ENCODE assay signal across 11 mouse cellular contexts in genomic region chr6:100720882-100721721, GRCm38 (mm10). TPM values are rescaled to one million over a fixed set of nuclear protein-coding genes. Genes with fewer than 3 reads are reported as not detected.
DNase-seq lines count a peak whose midpoint lies in the region; ATAC-seq and TF ChIP-seq lines count a peak whose summit lies in the region.
"Had no signal": no experiment of that assay in that cellular context is flagged by ENCODE, and none has a peak within 500 bp of the region (broad histone marks: within the 10 kb centered on the region; RNA-seq: fewer than 3 reads in every experiment).

No protein-coding gene starts in this region.

- no peak overlapping the region for H3K9ac ChIP-seq in hindbrain, embryonic 12.5 days
- H3K9ac ChIP-seq in hindbrain, embryonic 11.5 days (ENCODE audit: low read depth, low read length): no peak overlapping the region
- no peak overlapping the region for H3K9ac ChIP-seq in midbrain, embryonic 13.5 days (replicated peaks)
- H3K9ac ChIP-seq in midbrain, postnatal 0 days (replicated peaks; ENCODE audit: low read length, poor library complexity, severe bottlenecking): no peak overlapping the region
- H3K9ac ChIP-seq in midbrain, embryonic 15.5 days: no peak overlapping the region
- H3K9ac ChIP-seq: liver, embryonic 14.5 days; midbrain, embryonic 12.5 days had no signal

- H3K4me2 ChIP-seq in hindbrain, embryonic 12.5 days (replicated peaks): no peak overlapping the region
- no peak overlapping the region for H3K4me2 ChIP-seq in hindbrain, embryonic 11.5 days (replicated peaks; ENCODE audit: low read depth, low read length)
- no peak overlapping the region; the same call in 1 of the 2 replicates for H3K4me2 ChIP-seq in midbrain, embryonic 13.5 days (replicated peaks)
- H3K4me2 ChIP-seq in midbrain, postnatal 0 days (ENCODE audit: low read depth, low read length, poor library complexity, severe bottlenecking): no peak overlapping the region
- H3K4me2 ChIP-seq in midbrain, embryonic 15.5 days: no peak overlapping the region
- H3K4me2 ChIP-seq: midbrain, embryonic 12.5 days had no signal

- H3K4me1 ChIP-seq in hindbrain, embryonic 12.5 days: peaks cover 3% of the 10 kb centered on the region
- no peaks in the 10 kb centered on the region for H3K4me1 ChIP-seq in hindbrain, embryonic 11.5 days (replicated peaks; ENCODE audit: control insufficient read depth, insufficient read depth, low read length)
- H3K4me1 ChIP-seq in midbrain, embryonic 13.5 days (replicated peaks): peaks cover 8% of the 10 kb centered on the region
- H3K4me1 ChIP-seq in midbrain, postnatal 0 days (ENCODE audit: insufficient read depth, low read length): no peaks in the 10 kb centered on the region
- peaks cover 8% of the 10 kb centered on the region for H3K4me1 ChIP-seq in embryonic fibroblast, embryonic 13.5 days (ENCODE audit: control insufficient read depth, insufficient read depth, low read length)
- no peaks in the 10 kb centered on the region for H3K4me1 ChIP-seq in midbrain, embryonic 15.5 days

- TF ChIP-seq CTCF in midbrain, postnatal 0 days (IDR thresholded peaks at IDR 0.05): no peak
- no peak for TF ChIP-seq CTCF in embryonic fibroblast, embryonic 13.5 days (IDR thresholded peaks at IDR 0.05; ENCODE audit: borderline replicate concordance, insufficient read depth, low read length)

- H3K27ac ChIP-seq in hindbrain, embryonic 12.5 days: no peak overlapping the region
- no peak overlapping the region for H3K27ac ChIP-seq in hindbrain, embryonic 11.5 days (ENCODE audit: low read depth, low read length)
- no peak overlapping the region for H3K27ac ChIP-seq in midbrain, embryonic 13.5 days
- H3K27ac ChIP-seq in midbrain, postnatal 0 days (ENCODE audit: low read depth, low read length): no peak overlapping the region
- H3K27ac ChIP-seq in embryonic fibroblast, embryonic 13.5 days (ENCODE audit: insufficient read depth, low read length): peak overlapping the region; percentile 64
- H3K27ac ChIP-seq in midbrain, embryonic 15.5 days: no peak overlapping the region
- H3K27ac ChIP-seq: liver, embryonic 14.5 days; midbrain, embryonic 12.5 days had no signal

- peaks cover 6% of the 10 kb centered on the region; the same call in 1 of the 2 replicates for H3K27me3 ChIP-seq in hindbrain, embryonic 12.5 days
- H3K27me3 ChIP-seq in hindbrain, embryonic 11.5 days (ENCODE audit: control insufficient read depth, insufficient read depth, low read length): no peaks in the 10 kb centered on the region
- H3K27me3 ChIP-seq in midbrain, embryonic 13.5 days: no peaks in the 10 kb centered on the region
- no peaks in the 10 kb centered on the region for H3K27me3 ChIP-seq in midbrain, postnatal 0 days (ENCODE audit: insufficient read depth, low read length)
- H3K27me3 ChIP-seq in midbrain, embryonic 15.5 days (replicated peaks): no peaks in the 10 kb centered on the region
- H3K27me3 ChIP-seq: midbrain, embryonic 12.5 days had no signal

- TF ChIP-seq POLR2A in embryonic fibroblast, embryonic 13.5 days (IDR thresholded peaks at IDR 0.05; ENCODE audit: low read depth, low read length): no peak

- no peak for DNase-seq in hindbrain, embryonic 11.5 days (ENCODE audit: low spot score)
- DNase-seq in midbrain, postnatal 0 days (ENCODE audit: low spot score): no peak
- DNase-seq in cerebellum, postnatal 36 days: no peak
- DNase-seq: cerebellum, adult 11 months; heart, postnatal 10 days had no signal

- no peak overlapping the region for H3K4me3 ChIP-seq in hindbrain, embryonic 12.5 days
- H3K4me3 ChIP-seq in hindbrain, embryonic 11.5 days (ENCODE audit: low read depth, low read length): no peak overlapping the region
- no peak overlapping the region for H3K4me3 ChIP-seq in midbrain, embryonic 13.5 days (replicated peaks)
- H3K4me3 ChIP-seq in midbrain, postnatal 0 days (ENCODE audit: low read depth, low read length): no peak overlapping the region
- no peak overlapping the region for H3K4me3 ChIP-seq in embryonic fibroblast, embryonic 13.5 days (ENCODE audit: insufficient read depth, low read length)
- H3K4me3 ChIP-seq in midbrain, embryonic 15.5 days: no peak overlapping the region
- H3K4me3 ChIP-seq: midbrain, embryonic 12.5 days had no signal

- WGBS in hindbrain, embryonic 12.5 days: 58% methylated on average over 17 of the region's 17 CpGs
- 62% methylated on average over 17 of the region's 17 CpGs for WGBS in hindbrain, embryonic 11.5 days
- WGBS in midbrain, embryonic 13.5 days: 52% methylated on average over 17 of the region's 17 CpGs
- WGBS in midbrain, postnatal 0 days: 41% methylated on average over 17 of the region's 17 CpGs
- WGBS in midbrain, embryonic 15.5 days: 45% methylated on average over 17 of the region's 17 CpGs

- ATAC-seq in hindbrain, embryonic 12.5 days (ENCODE audit: low FRiP score): peak; percentile 52; the same call in 1 of the 2 replicates
- no peak for ATAC-seq in hindbrain, embryonic 11.5 days (ENCODE audit: low FRiP score)
- peak; percentile 70 for ATAC-seq in midbrain, embryonic 13.5 days
- ATAC-seq in midbrain, postnatal 0 days (ENCODE audit: low FRiP score): no peak
- ATAC-seq in midbrain, embryonic 15.5 days (replicated peaks): peak; percentile 37; the same call in 1 of the 2 replicates

- no peaks in the 10 kb centered on the region for H3K9me3 ChIP-seq in hindbrain, embryonic 12.5 days (replicated peaks)
- no peaks in the 10 kb centered on the region for H3K9me3 ChIP-seq in hindbrain, embryonic 11.5 days (ENCODE audit: control insufficient read depth, low read length)
- no peaks in the 10 kb centered on the region for H3K9me3 ChIP-seq in midbrain, embryonic 13.5 days
- H3K9me3 ChIP-seq in midbrain, postnatal 0 days (ENCODE audit: low read length): no peaks in the 10 kb centered on the region
- H3K9me3 ChIP-seq in midbrain, embryonic 15.5 days: no peaks in the 10 kb centered on the region
- H3K9me3 ChIP-seq: midbrain, embryonic 12.5 days had no signal

- H3K36me3 ChIP-seq in hindbrain, embryonic 12.5 days: no peaks in the 10 kb centered on the region
- no peaks in the 10 kb centered on the region for H3K36me3 ChIP-seq in hindbrain, embryonic 11.5 days (ENCODE audit: control insufficient read depth, insufficient read depth, low read length)
- no peaks in the 10 kb centered on the region for H3K36me3 ChIP-seq in midbrain, embryonic 13.5 days
- no peaks in the 10 kb centered on the region for H3K36me3 ChIP-seq in midbrain, postnatal 0 days (ENCODE audit: insufficient read depth, low read length)
- H3K36me3 ChIP-seq in midbrain, embryonic 15.5 days (replicated peaks): no peaks in the 10 kb centered on the region
- H3K36me3 ChIP-seq: midbrain, embryonic 12.5 days had no signal

RNA-seq across cellular contexts. Expression of gene Gxylt2, which starts 16.6 kb away (rescaled TPM):
- 9.6 and 11.1 TPM in 2 replicates for polyA plus RNA-seq in hindbrain, embryonic 12.5 days (2016; fragmentation: Nextera tagmentation; extraction: Ambion mirVana)
- polyA plus RNA-seq in hindbrain, embryonic 11.5 days (2014; fragmentation: Nextera tagmentation; extraction: Ambion mirVana): 5.8 and 7.2 TPM in 2 replicates
- 0.70 and 0.98 TPM in 2 replicates for polyA plus RNA-seq in midbrain, embryonic 13.5 days (2015; fragmentation: Nextera tagmentation; extraction: Ambion mirVana)
- total RNA-seq in midbrain, postnatal 0 days (2014; rRNA removed): 3.1 and 3.2 TPM in 2 replicates
- 1.8 and 2.0 TPM in 2 replicates for polyA plus RNA-seq in midbrain, postnatal 0 days (2015; fragmentation: Nextera tagmentation; extraction: Ambion mirVana)
- polyA plus RNA-seq in embryonic fibroblast, embryonic 13.5 days (2011; ENCODE audit: insufficient read length, low read depth, missing spikeins): 36.4 and 73.4 TPM in 2 replicates
- 1.2 and 1.6 TPM in 2 replicates for polyA plus RNA-seq in midbrain, embryonic 15.5 days (2015; fragmentation: Nextera tagmentation; extraction: Ambion mirVana)

RNA-seq across cellular contexts. Expression of gene Shq1, which starts 50.1 kb away (rescaled TPM):
- 13.6 and 16.3 TPM in 2 replicates for polyA plus RNA-seq in hindbrain, embryonic 12.5 days (2016; fragmentation: Nextera tagmentation; extraction: Ambion mirVana)
- polyA plus RNA-seq in hindbrain, embryonic 11.5 days (2014; fragmentation: Nextera tagmentation; extraction: Ambion mirVana): 17.1 and 18.3 TPM in 2 replicates
- polyA plus RNA-seq in midbrain, embryonic 13.5 days (2015; fragmentation: Nextera tagmentation; extraction: Ambion mirVana): 11.9 and 12.7 TPM in 2 replicates
- 4.3 and 5.6 TPM in 2 replicates for total RNA-seq in midbrain, postnatal 0 days (2014; rRNA removed)
- 3.7 and 5.6 TPM in 2 replicates for polyA plus RNA-seq in midbrain, postnatal 0 days (2015; fragmentation: Nextera tagmentation; extraction: Ambion mirVana)
- polyA plus RNA-seq in embryonic fibroblast, embryonic 13.5 days (2011; ENCODE audit: insufficient read length, low read depth, missing spikeins): 6.3 and 6.5 TPM in 2 replicates
- 9.2 and 10.7 TPM in 2 replicates for polyA plus RNA-seq in midbrain, embryonic 15.5 days (2015; fragmentation: Nextera tagmentation; extraction: Ambion mirVana)

Comparison
In these comparisons a context has a peak if more than half of its experiments do, and no peak if none do; other contexts are left out.
1. ATAC-seq: peak in hindbrain, embryonic 12.5 days (single experiment), midbrain, embryonic 13.5 days (single experiment) and midbrain, embryonic 15.5 days (single experiment); none in hindbrain, embryonic 11.5 days (single experiment) and midbrain, postnatal 0 days (single experiment).